Mouse (Mus musculus): Measurements from ENCODE around the gene Fcnb.

DNA sequence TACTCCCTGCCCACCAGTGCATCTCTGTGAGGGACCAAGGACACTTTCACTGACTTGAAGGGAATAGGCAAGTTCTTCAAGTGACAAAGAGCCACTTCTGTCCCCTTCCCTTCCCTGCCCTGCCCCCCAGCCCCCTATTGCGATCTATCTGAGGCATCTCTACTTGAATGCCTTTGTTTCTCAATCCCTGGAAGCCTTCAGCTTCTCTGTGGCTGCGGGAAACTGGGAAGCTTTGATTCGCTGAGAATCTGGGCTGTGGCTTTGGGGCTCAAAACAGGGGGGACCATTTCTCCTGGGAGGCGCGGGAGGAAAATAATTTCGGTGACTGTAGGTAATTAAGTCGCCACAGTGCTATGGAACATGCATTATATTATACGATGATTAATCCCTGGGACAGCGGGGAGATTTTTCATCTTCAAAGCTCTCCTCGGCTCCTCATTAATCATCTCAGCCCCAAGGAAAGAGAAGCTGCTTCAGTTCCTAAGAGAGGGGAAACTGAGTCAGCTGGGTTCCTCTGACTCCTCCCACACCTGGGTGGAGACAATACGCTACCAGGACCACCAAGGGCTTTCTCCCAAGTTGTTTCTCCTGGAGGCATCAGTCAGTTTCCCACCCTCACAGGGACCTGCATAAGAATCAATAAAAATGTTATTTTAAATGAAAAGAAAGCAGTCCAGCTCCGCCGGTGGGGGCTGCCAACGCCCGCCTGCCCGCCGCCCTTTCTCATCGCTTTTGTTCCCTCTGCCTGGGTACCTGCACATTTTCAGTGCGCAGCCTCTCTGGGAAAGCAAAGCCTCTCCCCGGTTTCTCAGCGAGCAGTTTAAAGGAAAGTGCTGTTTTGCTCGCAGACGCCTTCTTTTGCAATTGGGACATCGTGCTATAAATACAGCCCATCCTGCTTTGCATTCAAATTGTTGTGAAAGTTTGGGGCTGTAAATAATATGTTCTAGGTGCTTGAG, 14.1 kb upstream of the Fcnb start:
- no peak for TF ChIP-seq POLR2A (IDR thresholded peaks at IDR 0.05; ENCODE audit: borderline replicate concordance, control insufficient read depth, low read depth, low read length)
- TF ChIP-seq CTCF (IDR thresholded peaks at IDR 0.05; ENCODE audit: control insufficient read depth, insufficient read depth, low read length) = no peak

All from bone marrow, adult 2 months (tissue).